Mouse (Mus musculus) heart, postnatal 14 days (tissue): ENCODE data around the gene Clstn2. TPM values are rescaled to one million over a fixed set of nuclear protein-coding genes. Genes with fewer than 3 reads are reported as not detected.
A peak's percentile ranks its signal among the peaks of the same experiment; 100 is the strongest.

ENCODE experiments used
- DNase-seq, 2 experiments: peaks; one replicate each; pipeline ENCODE4 v3.0.0; 2021 to 2022
- intact Hi-C: fragments of 180-260 bp; cut with DNase I; formaldehyde crosslinking; loops from one replicate; pipeline ENCODE4 v1.15.1; 2025
- total RNA-seq, 2 experiments: library from RNA; stranded (reverse); gene quantifications; 2 replicates each; pipeline ENCODE4 v1.2.3; 2021

The Clstn2 gene
- total RNA-seq, 2 experiments from 2014 or later: 1.5 to 2.0 TPM

GRCm38 (mm10) chr9:97698071-97698470 lies 334.9 kb downstream of the Clstn2 start:
- no peak for DNase-seq
- intact Hi-C loops: no loop called here

DNA sequence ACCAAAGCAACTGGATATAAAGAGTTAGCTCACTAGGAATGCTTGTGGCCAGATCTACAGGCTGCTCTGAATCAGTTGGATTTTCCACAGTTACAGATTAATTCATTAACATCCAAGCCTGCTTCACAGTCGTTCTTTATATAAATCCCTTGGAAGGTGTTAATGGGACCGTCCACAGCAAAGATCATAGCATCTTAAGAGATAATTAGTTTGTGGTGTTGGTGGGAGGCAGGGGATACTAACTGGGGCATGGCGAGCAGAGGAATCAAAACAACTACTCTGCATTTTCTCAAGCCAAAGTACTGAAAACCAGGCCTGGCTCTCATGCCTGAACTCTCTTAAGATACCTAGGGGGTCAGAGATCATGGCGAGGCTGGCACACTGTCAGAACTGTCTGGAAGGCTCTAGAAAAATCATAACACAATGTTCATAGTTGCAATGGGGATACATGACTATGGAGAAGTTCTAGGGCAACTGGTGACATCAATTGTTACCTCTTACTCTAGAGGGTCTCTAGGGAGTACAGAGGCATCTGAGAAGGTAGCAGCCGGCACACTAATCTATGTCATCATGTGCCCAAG lies 336.2 kb downstream of the Clstn2 start:
- DNase-seq: no peak
- intact Hi-C loops: no loop called here

DNA sequence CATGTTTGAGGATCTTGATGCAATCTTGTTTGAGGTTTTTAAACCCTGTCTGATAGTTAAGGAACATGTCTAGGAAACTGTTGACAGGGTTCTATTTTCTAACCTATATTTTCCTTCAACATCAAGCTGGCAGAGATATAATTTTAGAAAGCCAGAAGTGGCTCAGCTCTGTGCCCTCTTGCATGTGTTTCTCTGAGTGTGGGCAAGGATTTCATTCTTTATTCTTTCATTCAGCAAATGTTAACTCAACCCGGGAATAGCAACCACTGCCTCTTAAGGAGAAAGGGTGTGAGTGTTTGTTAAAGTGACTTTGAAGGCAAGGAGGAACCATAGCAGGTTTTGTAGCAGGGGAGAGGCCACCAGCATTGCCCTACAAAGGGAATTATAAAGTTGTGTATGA lies 337.7 kb downstream of the Clstn2 start:
- intact Hi-C loops: no loop called here
- no peak for DNase-seq

DNA sequence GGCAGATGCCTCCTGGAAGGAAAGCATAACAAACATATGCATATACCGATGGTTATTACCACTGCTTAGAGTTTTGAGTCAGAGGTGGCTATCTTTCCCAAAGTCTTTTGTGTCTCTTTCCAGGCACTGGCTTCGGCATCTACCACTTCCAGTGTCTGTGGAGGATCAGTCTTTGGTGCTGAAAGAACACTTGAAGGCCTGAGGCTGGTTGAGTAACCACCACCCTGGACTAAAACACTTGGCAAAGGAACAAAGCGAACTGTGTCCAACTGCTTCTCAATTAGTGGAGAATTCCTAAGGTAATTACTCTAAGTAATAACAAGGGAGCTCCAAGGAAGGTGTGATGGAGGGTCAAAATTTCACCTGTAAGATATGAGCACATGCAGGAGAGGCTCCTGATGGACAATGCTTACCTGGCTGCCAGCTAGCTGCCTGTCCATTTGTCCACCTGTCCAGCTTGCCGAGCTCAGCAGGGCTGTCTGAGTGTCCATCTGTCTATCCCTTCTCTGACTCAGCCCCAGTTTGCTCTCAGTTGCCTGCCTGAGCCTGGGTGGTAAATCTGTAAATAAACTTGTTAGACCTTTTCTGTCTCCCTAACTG lies 346.1 kb downstream of the Clstn2 start:
- DNase-seq: no peak
- intact Hi-C loops: no loop called here

DNA sequence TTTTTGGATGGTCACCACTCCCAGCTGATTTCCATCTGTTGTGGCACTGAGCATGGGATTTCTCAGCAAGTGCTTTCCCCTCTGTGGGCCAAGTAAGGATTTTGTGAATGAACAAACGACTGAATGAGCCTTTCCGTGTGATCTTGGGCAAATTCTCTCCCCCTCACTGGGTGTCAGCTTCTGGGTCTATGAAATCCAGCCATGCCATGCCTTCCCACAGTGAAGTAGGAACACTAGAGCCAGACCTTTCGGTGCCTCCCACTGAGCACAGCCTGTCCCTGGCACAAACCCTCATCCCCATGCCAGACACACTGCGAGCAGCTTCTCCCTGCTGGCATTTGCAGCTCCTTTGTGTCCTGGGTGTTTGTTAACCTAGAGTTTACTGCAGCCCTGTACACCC lies 347.3 kb downstream of the Clstn2 start:
- intact Hi-C loops: no loop called here
- DNase-seq: no peak

GRCm38 (mm10) chr9:97679878-97680277 lies 353.1 kb downstream of the Clstn2 start:
- DNase-seq: no peak
- intact Hi-C loops: no loop called here

DNA sequence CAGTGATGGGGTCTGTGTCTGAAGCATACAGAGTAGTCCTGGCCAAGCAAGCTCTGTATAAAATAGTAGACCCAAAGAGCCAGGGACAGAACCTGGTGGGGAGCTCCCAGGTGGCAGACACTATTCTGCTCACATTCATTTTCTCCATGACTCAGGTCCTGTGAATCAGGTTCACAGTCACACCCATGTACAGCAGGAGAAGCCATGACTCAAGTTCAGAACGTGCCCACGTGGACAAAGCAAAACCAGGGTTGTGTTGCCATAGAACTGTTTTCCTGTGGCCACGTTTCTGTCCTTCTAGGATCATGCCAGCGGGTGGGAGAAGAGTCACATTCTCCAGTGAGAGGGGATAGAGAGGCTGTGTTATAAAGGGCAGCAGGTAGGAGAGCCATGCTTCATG lies 353.9 kb downstream of the Clstn2 start:
- DNase-seq: no peak
- intact Hi-C loops: no loop called here

DNA sequence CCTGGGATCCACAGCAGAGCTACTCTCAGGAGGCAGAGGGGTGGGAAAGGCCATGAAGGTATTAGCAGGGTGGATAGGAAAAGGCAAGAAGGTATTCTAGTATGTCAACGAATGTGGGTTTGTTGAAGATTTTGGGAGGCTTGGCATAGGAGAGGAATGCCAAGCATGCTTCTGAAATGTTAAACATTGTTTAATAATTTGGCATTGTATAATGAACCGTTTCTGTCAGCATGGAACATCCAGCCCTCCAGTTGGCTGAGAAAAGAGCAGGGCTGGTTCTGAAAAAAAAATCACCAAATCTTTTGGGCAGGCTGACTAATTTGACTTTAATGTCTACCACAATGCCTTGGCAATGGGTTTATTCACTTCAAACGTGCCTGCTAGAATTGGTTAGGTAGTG lies 355.9 kb downstream of the Clstn2 start:
- DNase-seq: no peak
- intact Hi-C loops: no loop called here

DNA sequence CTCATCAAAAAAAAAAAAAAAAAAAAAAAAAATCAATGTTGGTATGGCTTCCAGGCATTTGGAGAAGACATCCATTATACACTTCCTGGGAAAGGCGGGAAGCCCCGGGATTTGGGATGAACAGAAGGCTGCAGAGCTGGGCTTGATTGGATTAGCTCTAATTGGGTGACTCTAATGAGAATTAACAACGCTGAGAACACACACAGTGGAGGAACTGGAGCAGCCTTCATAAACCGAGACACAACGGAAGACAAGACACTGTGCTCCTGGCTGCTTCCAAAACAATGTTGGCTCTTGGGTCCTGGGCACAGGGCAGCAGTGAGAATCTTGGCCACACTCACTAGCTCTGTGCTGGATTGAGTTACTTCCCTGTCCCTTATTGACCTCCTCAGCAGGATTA lies 360.3 kb downstream of the Clstn2 start:
- DNase-seq: no peak
- intact Hi-C loops: no loop called here

DNA sequence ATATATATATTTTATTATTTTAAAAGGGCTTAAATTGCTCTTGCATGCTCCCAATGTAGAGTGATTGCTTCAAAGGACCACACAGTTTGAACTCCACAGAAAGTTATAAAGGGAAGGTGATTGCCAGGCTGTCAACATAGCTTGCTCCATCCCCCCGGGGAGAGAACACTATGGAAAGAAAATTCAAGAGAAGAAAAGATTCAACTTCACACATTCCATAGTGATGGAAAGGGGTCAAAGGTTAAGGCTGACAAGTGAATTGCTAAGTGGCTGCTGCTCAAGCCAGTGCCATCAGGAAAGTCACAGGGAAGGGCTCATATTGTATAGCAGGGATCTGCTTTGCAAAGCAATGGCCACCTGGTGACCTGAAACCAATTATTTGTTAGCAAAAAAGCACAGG lies 360.8 kb downstream of the Clstn2 start:
- intact Hi-C loops: no loop called here
- DNase-seq: no peak

DNA sequence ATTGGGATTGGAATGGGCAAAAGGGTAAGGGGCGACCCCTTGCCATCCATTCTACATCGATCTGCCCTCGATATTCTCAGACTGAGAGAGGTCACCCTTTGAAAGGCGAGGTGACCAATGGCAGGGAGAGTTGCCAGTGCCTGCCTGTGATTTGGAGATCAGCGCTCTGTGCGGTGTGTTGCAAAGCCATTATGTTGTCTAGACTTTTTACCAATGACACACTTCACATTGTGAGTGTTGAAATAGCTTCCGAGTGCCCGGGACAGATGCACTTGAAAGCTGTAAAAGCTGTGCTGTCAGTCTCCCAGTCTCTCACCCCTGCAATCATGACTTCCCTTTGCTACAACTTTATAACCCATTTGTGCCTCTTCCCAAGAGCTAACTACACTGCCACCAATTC lies 362.3 kb downstream of the Clstn2 start:
- intact Hi-C loops: no loop called here
- DNase-seq: no peak

GRCm38 (mm10) chr9:97660989-97661388 lies 372.0 kb downstream of the Clstn2 start:
- DNase-seq: no peak
- intact Hi-C loops: no loop called here

DNA sequence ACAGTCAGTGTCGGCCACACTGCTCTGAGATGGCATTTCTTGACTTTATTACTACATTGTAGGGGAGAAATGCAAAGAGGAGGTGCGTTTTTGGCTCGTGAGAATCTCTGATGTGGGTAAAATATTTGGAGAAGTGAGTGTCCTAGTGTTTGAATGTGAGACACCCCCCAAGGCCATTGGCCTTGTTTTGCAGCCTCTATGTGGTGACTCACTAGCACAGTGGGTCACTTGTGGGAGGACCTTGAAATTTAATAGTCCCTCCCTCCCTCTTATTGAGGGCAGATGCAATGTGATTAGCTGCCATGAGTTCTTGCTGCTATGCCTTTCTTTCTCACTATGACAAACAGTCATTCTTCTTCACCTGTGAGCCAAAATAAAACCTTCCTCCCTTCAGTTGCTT lies 374.2 kb downstream of the Clstn2 start:
- intact Hi-C loops: no loop called here
- no peak for DNase-seq

DNA sequence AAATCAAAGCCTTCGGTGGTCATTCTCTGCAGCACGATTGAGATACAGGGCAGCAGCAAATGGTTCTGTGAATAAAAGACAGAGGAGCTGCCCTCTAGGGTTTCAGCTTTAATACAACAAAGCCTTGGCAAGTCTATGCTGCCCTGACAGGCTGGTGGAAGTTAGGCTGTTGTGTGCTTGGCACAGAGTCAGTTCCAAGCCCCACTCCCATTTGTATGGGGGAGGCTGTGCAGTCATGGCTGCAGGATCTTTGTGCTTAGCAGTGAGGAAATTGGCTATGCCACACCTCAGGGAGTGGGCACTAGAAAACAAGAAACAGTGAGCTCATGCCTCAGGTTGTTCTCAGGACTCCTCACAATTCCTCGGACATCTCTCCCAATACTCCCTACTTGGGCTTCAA lies 384.6 kb downstream of the Clstn2 start:
- no peak for DNase-seq
- intact Hi-C loops: no loop called here

- intact Hi-C loops: no loop called here
- no peak for DNase-seq
These were observed 387.2 kb downstream of the Clstn2 start for GRCm38 (mm10) chr9:97645746-97646145.

DNA sequence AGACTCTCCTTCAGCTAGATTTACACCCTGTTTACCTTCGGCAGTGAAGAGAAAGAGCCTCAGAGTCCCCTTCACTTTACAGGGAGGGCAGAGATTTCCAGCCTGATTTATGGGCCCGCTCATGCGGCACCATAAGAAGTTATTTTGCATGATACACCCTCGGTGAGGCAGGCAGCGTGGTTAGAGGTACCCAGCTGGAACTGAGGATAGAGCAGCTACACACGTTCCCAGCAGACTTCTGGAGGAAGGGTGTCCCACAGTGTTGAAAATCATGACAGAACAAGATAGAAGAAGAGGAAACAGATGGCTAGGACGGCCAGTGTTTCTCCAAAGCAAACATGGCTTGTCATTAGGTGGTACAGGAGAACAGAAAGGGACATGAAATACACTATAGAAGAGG lies 390.6 kb downstream of the Clstn2 start:
- intact Hi-C loops: no loop called here

DNA sequence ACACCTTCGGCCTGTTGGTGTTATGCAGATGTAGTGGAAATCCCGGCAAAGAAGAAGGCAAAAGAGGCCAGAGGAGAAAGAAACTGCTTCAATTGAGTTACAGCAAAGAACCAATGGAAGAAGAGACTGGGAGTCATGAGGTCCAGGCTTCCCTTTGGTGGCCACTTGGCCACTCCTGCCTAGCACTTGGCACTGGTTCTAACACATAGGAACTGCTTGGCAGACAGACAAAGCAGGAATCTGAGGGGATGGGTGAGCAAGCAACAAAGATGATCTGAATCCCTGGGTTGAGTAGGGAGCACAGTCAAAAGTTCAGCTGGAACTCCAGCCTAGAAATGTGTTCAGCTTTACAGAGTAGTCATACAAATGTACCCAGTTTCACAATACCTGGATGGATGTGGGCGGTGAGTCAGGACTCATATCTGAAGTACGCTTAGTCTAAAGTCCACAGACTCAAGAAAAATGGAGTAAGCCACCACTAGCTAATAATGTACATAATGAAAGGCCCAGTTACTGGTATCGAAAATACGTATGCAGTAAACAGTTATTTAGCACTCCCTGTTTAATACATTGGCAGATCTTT lies 392.9 kb downstream of the Clstn2 start:
- intact Hi-C loops: no loop called here
- no peak for DNase-seq

More for the DNA sequence above, 390.6 kb downstream of the Clstn2 start:
- DNase-seq: no peak

DNA sequence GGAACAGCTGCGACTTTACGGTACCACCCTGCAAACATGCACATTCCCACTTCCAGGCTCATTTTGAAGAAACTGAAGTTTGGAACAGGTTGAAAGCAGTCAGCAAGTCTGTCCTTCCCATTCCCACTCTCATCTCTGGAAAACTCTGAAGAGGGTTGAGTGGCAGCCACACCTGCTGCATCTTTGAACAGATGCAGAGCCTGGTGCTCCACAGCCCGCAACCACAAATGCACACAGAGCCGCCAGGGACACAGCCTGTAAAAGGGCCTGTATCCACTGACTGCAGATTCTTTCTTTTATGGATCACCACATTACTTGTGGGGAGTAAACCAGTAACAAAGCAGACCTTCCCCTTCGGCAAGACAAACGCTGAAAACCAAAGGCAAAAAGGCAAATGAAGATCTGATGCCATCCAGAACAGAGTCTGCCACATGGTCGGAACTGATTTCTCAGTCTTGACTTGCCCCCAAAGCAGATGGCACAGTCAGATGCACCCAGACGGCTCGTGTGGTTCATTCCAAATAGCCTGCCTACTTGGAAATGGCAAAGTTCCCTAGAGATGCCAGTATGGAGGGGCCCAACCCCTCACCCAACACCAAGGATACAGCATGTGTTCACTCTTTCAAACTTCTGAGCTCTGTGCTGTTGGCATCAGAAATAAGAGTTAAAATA lies 394.2 kb downstream of the Clstn2 start:
- no peak for DNase-seq
- intact Hi-C loops: no loop called here

- intact Hi-C loops: no loop called here
These were observed 397.6 kb downstream of the Clstn2 start for GRCm38 (mm10) chr9:97635351-97635750.

DNA sequence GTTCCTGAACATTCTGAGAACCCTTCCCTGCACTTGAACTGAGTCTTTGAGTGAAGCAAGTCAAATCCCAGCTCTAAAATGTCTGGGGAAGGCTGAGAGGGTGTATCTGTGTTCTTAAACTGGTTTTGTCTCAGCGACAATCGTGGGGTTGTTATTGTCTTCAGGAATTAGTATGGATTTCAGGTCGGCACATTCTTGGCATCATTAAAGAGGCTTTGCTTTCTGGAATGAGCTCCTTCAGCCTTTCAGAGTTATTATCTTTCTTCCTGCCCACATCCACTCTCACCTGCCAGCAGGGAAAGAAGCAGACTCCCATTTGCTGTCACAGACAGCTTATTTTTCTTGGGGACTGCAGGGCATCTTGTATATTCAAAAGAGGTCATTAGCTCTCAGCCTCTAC lies 398.1 kb downstream of the Clstn2 start:
- DNase-seq: no peak
- intact Hi-C loops: no loop called here

More at GRCm38 (mm10) chr9:97635351-97635750, 397.6 kb downstream of the Clstn2 start:
- no peak for DNase-seq

DNA sequence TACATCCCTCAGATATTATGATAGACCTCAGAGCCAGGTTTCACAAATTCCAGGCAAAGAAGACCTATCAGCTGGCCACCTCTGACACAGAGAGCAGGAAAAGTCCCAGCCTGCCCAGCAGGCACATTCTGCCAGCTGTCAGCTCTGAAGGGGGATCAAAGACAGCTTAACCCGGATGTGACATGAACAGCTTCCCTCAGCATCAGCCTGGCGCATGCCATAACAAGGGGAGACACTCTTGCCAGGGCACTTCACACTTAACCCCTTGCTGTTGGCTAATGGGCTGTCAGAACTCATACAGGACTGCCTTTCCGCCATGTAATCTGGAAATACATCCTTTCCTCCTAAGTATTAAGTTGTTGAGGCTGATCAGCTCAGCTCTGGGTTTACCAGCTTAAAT lies 403.8 kb downstream of the Clstn2 start:
- intact Hi-C loops: no loop called here
- no peak for DNase-seq

DNA sequence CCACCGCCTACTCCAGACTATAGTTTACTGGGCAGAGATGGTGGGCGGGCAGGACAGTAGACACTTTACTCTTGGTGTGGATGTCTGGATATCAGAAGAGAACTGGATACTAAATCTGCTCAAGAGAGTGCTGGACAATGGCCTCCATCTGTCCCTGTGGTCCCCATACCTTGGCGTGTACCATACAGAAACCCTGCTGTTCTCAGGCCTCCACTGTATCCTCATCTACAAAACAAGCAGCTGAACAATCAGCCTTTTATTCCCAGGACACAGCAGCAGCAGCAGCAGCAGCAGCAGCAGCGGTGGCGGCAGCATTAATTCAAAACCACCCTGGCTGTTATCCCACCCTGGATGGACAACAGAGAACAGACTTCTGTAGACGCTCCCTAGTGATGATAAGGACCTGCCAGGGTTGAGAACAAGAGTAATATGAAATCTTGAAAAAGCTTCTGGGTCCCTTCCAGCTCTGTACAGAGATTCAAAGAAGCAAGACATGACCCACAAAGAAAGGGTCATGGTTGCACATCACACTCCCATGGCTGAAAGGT lies 404.5 kb downstream of the Clstn2 start:
- peak in 1 of 2 experiments; percentile 10 for DNase-seq
- intact Hi-C loops: no loop called here
